Mouse (Mus musculus) kidney, embryonic 15.5 days (tissue): ENCODE measurements around the gene Kras. TPM values are rescaled to one million over a fixed set of nuclear protein-coding genes. Genes with fewer than 3 reads are reported as not detected.
A peak's percentile ranks its signal among the peaks of the same experiment; 100 is the strongest.

ENCODE experiments used
- ATAC-seq: fragments of 200-750 bp; cut with Nextera tagmentation; replicated peaks from 2 replicates; pipeline ENCODE4 v1.8.0; 2017; ENCODE audit warnings: moderate TSS enrichment; ENCODE audit not compliant: low FRiP score
- H3K27ac ChIP-seq: fragments of 300-500 bp; sonication (generic); 2 replicates; pipeline ENCODE4 v1.5.1; 2015; ENCODE audit warnings: mild to moderate bottlenecking, inconsistent platforms
- H3K27me3 ChIP-seq: fragments of 300-500 bp; sonication (generic); 2 replicates; pipeline ENCODE4 v1.6.1; 2015; ENCODE audit warnings: inconsistent platforms
- H3K36me3 ChIP-seq: fragments of 300-500 bp; sonication (generic); 2 replicates; pipeline ENCODE4 v1.6.1; 2015; ENCODE audit warnings: inconsistent platforms
- H3K4me1 ChIP-seq: fragments of 300-500 bp; sonication (generic); 2 replicates; pipeline ENCODE4 v1.6.1; 2015; ENCODE audit warnings: inconsistent platforms
- H3K4me2 ChIP-seq: fragments of 300-500 bp; sonication (generic); 2 replicates; pipeline ENCODE4 v1.6.1; 2015; ENCODE audit warnings: moderate library complexity, mild to moderate bottlenecking, inconsistent platforms
- H3K4me3 ChIP-seq: fragments of 300-500 bp; sonication (generic); replicated peaks from 2 replicates; pipeline ENCODE4 v1.5.1; 2015; ENCODE audit warnings: mild to moderate bottlenecking, inconsistent platforms
- H3K9ac ChIP-seq: fragments of 300-500 bp; sonication (generic); 2 replicates; pipeline ENCODE4 v1.6.1; 2015; ENCODE audit warnings: mild to moderate bottlenecking, inconsistent platforms
- H3K9me3 ChIP-seq: fragments of 300-500 bp; sonication (generic); replicated peaks from 2 replicates; pipeline ENCODE4 v1.6.1; 2016; ENCODE audit warnings: inconsistent platforms
- WGBS: fragments of 180-500 bp; shearing (Covaris S2); methylation state at CpG from one replicate; pipeline ENCODE4 v1.1.7; 2015; ENCODE audit warnings: mixed read lengths; 5-methylcytosine and 5-hydroxymethylcytosine counted together
- polyA plus RNA-seq: library from polyadenylated mRNA; unstranded; fragments of >200 nt; fragmentation: Nextera tagmentation; extraction: Ambion mirVana; gene quantifications from 2 replicates; pipeline ENCODE4 v1.2.1, GENCODE M21; 2015

The Kras gene
- 73.8 and 76.3 TPM in 2 replicates for polyA plus RNA-seq

DNA sequence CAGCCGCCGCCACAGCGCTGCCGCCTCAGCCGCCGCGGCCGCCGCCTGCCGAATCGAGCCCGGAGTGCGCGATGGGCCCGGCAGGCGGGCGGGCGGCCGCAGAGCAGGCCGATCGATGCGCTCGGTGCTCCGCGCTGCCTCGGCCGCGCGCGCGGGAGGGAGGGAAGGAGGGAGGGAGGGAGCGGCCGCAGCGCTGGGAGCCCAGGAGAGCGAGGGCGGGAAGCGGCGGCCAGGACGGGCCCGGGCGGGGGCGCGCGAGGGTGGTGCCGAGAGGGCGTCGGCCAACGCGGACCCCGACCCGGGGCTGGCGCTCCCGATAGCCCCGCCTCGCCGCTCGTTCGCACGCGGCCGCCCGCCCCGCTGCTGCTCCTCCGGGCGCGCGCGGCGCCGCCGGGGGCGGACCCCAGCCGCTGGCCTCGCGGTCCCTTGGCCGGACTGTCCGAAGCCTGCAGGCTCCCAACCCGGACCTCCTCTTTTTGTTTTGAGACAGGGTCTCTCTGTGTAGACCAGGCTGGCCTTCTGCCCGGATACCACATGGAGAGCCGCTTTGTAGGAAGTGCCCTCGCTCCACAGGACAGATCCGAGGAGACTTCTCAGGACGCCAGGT is at the start of gene Kras:
Kras (minus strand) TSS at position 55 of the 607 bp plus-strand sequence.
- H3K4me3 ChIP-seq: peak within 1 kb of the TSS; percentile 93
- peak within 1 kb of the TSS; percentile 97 for H3K9ac ChIP-seq
- no peaks in the 10 kb centered on the region for H3K9me3 ChIP-seq
- peaks cover 12% of the 10 kb centered on the region for H3K36me3 ChIP-seq
- H3K27me3 ChIP-seq: no peaks in the 10 kb centered on the region
- peak within 1 kb of the TSS; percentile 80 for H3K4me2 ChIP-seq
- H3K4me1 ChIP-seq: peaks cover 17% of the 10 kb centered on the region
- WGBS: 1% methylated on average over 46 of the region's 83 CpGs
- H3K27ac ChIP-seq: peak within 1 kb of the TSS; percentile 88
- ATAC-seq: peak; percentile 98

DNA sequence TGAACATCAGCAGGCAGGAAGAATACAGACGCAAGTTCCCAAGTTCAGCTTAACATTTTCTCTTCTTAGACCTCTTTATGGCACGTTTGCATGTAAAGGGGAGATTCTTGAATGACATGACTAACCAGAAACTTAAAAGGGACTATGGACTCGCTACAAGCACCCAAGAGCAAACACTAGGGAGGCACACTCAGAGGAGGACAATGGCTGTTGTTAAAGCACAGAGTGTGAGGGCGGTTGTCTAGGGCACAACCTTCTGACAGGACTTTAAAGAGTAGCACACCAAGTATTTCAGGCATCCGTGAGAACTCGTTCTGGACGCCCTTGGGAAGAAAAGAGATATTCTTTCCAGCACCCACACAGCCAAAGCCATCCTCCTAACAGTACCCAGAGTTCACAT is 47.6 kb upstream of the Kras start:
- H3K27ac ChIP-seq: no peak overlapping the region
- ATAC-seq: no peak

DNA sequence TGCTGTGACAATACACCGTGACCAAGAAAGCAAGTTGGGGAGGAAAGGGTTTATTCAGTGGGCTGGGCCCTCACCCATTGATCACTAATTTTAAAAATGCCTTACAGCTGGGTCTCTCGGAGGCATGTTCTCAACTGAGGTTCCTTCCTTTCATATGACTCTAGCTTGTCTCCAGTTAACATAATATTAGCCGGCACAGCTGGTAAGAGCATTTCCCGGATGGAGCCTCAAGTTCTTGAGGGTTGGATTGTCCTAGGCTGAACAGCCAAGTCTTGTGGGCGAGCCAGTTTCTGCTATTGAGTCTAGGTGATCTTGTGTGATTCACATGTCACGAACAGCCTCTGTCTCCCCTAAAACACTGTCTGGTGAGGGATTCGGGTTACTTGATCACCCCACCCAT is 46.9 kb upstream of the Kras start:
- no peaks in the 10 kb centered on the region for H3K36me3 ChIP-seq
- WGBS: 81% methylated on average over 7 of the region's 7 CpGs
- no peak overlapping the region for H3K9ac ChIP-seq
- H3K4me2 ChIP-seq: no peak overlapping the region
- H3K9me3 ChIP-seq: no peaks in the 10 kb centered on the region
- no peak overlapping the region for H3K27ac ChIP-seq
- H3K4me1 ChIP-seq: no peaks in the 10 kb centered on the region
- ATAC-seq: no peak
- no peaks in the 10 kb centered on the region for H3K27me3 ChIP-seq
- H3K4me3 ChIP-seq: no peak overlapping the region

More for the DNA sequence above, 47.6 kb upstream of the Kras start:
- no peak overlapping the region for H3K4me3 ChIP-seq
- no peaks in the 10 kb centered on the region for H3K36me3 ChIP-seq
- H3K9me3 ChIP-seq: no peaks in the 10 kb centered on the region
- no peaks in the 10 kb centered on the region for H3K4me1 ChIP-seq
- 0 out of 2 replicates have a peak, but pooled peaks cover 2% of the 10 kb centered on the region for H3K27me3 ChIP-seq
- 67% methylated on average over 7 of the region's 7 CpGs for WGBS
- no peak overlapping the region for H3K9ac ChIP-seq
- no peak overlapping the region for H3K4me2 ChIP-seq

DNA sequence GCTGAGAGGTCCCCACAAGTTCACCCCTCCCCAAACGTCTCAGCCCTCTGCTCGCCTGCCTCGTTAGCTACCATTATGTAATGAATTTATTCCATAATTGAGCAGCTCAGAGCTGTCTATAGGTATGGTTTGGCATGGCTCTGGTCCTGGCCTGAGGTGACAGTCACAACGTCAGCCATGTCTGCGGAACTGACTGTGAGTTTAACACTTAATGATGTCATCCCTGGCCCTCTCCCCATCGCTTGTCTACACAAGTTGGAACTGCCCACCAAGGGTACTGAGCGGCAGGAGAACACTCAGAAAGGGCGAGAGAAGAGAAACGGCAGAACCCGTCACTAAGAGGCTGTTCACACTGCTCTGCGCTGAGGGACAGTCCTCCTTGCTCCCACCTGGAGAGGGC is 45.1 kb upstream of the Kras start:
- no peak for ATAC-seq
- Histone ChIP-seq H3K27me3 (no peaks in the 10 kb centered on the region), H3K9ac (no peak overlapping the region), H3K27ac (no peak overlapping the region), H3K4me2 (no peak overlapping the region), H3K36me3 (no peaks in the 10 kb centered on the region), H3K4me3 (no peak overlapping the region), H3K9me3 (no peaks in the 10 kb centered on the region), H3K4me1 (no peaks in the 10 kb centered on the region)
- 73% methylated on average over 11 of the region's 11 CpGs for WGBS

DNA sequence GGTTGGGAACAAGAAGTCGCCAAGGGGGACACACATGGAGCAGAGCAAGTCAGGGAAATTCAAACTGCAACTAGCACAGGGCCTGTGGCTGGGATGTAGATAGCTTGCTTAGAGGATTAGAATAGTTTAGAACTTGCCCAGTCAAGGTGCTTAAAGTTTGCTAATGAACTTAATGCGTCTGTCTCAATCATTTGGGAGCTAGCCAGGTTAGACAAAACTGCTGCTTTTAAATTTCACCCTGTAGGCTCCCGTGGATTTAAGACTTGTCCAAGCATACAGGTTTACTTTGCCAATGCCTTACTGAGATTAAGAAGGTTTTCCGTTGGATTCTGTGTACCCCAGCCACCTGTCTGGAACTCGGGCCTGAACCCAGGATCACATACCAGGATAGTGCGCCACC is 43.1 kb upstream of the Kras start:
- ATAC-seq: no peak
- 90% methylated on average over 6 of the region's 6 CpGs for WGBS
- H3K4me2 ChIP-seq: no peak overlapping the region
- H3K36me3 ChIP-seq: no peaks in the 10 kb centered on the region
- H3K4me1 ChIP-seq: no peaks in the 10 kb centered on the region
- no peak overlapping the region for H3K27ac ChIP-seq
- H3K27me3 ChIP-seq: no peaks in the 10 kb centered on the region
- H3K4me3 ChIP-seq: no peak overlapping the region
- H3K9ac ChIP-seq: no peak overlapping the region
- H3K9me3 ChIP-seq: no peaks in the 10 kb centered on the region

DNA sequence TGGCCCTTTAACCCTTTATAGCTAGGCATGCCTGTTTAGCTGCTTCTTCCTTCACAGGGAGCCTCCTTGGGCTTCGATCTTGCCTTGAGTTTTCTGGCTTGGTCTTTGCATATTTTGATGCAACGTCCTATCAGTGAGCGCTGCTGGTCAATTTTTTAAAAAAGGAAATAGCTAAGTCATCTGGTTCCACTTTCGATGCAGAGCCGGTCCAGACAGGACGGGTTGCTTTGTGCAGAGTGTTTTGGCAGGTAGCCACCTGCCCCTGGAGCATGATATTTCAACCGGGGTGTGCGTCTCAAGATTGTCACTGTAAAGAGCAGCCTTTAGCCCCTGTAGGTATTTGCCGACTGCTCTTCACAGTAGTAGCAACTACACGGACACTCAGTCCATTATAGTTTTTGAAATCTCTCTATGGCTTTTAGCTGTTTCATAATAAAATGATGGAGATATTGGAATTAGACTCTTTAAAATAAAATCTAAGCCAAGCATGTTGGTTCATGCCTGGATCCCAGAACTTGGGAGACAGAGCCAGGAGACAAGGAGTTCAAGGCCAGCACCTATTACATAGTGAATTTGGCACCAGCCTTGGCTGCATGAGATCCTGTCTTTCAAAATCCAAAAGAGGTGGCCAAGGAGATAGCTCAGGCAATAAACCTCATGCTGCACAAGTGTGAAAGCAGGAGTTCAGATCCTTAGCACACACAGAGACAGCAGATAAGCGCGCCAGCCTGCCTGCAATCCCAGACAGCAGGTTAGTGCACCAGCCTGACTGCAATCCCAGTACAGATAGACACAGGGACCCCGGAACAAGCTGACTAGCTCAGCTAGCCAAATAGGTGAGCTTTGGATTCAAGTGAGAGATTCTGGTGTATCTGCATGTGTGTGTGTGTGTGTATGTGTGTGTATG is 41.6 kb upstream of the Kras start:
- no peaks in the 10 kb centered on the region for H3K36me3 ChIP-seq
- H3K27me3 ChIP-seq: no peaks in the 10 kb centered on the region
- WGBS: 71% methylated on average over 13 of the region's 13 CpGs
- H3K4me1 ChIP-seq: no peaks in the 10 kb centered on the region
- no peak overlapping the region for H3K9ac ChIP-seq
- no peak overlapping the region for H3K27ac ChIP-seq
- H3K4me3 ChIP-seq: no peak overlapping the region
- H3K9me3 ChIP-seq: no peaks in the 10 kb centered on the region
- no peak for ATAC-seq
- H3K4me2 ChIP-seq: no peak overlapping the region

DNA sequence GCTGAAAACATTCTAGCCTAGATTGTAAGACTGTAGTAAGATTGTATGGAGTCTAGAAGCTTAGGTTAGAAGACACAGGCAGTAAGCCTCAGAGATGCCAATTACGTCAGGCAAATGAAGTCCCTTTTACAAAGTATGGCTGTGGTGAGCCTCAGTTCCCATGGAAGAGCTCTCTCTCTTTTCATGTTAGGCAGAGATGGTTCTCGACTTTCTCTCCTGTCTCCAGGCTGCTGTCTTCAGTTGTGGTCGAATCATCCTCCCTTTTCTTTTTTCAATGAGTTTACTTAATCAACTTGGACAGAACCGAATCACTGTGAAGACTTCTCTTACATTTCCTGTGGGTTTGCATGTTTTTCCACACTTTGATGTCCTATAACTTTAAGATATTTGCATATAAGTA is 35.6 kb upstream of the Kras start:
- Histone ChIP-seq H3K4me2 (no peak overlapping the region), H3K4me3 (no peak overlapping the region), H3K36me3 (no peaks in the 10 kb centered on the region), H3K27me3 (no peaks in the 10 kb centered on the region), H3K4me1 (no peaks in the 10 kb centered on the region), H3K27ac (no peak overlapping the region), H3K9me3 (no peaks in the 10 kb centered on the region), H3K9ac (no peak overlapping the region)
- no peak for ATAC-seq
- 85% methylated on average over 4 of the region's 4 CpGs for WGBS

DNA sequence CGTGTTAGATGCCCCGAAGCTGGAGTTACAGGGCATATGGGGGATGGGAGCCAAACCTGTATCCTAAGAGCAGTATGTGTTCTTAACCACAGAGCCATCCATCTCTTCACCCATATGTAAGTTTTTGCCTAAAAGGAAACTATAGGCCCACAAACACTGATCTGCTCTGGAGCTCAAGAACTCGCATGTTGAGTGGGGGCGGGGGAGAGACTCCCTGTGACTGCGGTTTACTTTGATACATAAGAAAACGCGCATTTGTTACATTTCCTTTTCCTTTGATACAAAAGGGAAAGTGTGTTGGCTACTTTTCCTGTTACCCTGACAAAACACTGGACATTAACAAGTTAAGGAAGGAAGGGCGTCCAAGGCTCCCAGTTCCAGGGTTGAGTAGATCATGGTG is 34.2 kb upstream of the Kras start:
- Histone ChIP-seq H3K4me3 (no peak overlapping the region), H3K4me2 (no peak overlapping the region), H3K36me3 (no peaks in the 10 kb centered on the region), H3K27me3 (no peaks in the 10 kb centered on the region), H3K9ac (no peak overlapping the region), H3K27ac (no peak overlapping the region), H3K9me3 (no peaks in the 10 kb centered on the region), H3K4me1 (no peaks in the 10 kb centered on the region)
- WGBS: 84% methylated on average over 8 of the region's 8 CpGs
- no peak for ATAC-seq

DNA sequence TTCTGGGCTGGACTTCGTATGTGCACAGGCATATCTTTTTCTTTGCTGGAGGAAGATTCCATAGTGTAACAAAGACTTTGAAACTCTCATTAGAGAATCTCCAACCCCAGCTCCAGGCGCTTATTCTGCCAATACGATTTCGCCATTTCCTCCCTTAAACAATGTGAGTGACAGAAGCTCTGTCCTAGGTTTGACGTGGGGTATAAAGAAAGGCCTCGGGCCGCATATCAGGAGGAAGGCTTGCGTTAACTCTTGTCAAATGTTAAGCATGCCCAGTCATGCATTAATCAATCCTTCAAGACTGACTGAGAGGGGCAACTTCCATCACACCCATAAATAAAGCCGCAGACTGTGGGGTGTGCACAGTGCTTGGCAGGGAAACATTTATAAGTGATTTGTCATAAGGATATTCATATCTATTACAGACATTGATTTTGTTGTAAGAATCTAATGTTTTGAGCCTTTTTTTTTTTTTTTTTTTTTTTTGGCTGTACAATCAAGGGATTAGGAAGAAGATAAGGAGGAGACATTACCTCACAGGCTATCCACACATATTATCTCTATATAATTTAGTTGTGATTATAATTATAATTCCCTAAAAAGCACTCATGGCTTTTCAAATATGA is 27.2 kb upstream of the Kras start:
- H3K4me2 ChIP-seq: no peak overlapping the region
- ATAC-seq: no peak
- WGBS: 68% methylated on average over 9 of the region's 9 CpGs
- no peak overlapping the region for H3K9ac ChIP-seq
- H3K9me3 ChIP-seq: no peaks in the 10 kb centered on the region
- H3K27ac ChIP-seq: no peak overlapping the region
- H3K27me3 ChIP-seq: no peaks in the 10 kb centered on the region
- H3K4me1 ChIP-seq: peaks cover 8% of the 10 kb centered on the region; the same call in 1 of the 2 replicates
- H3K36me3 ChIP-seq: no peaks in the 10 kb centered on the region
- no peak overlapping the region for H3K4me3 ChIP-seq

DNA sequence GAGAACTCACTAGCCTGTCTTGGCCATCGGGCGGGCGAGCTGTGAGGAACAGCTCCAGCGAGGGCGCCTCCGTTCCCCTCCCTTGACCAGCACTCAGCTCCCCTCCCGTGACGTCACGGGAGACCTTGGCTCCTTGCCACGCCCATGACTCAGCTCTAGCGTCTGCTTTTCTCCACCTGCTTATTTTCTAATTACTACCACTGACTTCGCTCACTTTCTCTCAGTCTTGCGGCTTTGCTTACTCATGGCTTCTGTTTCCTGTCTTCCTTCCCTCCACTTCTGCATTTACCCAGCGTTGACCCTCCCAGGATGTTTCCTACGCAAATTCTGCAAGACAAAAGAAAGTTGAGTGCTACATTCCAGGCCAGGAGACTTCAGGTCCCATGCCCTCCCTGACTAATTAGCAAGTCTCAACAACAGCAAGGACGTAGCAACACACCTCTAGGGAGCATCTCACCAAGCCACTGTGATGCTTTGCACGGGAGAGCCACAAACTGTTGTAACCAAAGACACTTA is 26.3 kb upstream of the Kras start:
- Histone ChIP-seq H3K9ac (no peak overlapping the region), H3K27me3 (no peaks in the 10 kb centered on the region), H3K27ac (no peak overlapping the region), H3K4me1 (peaks cover 8% of the 10 kb centered on the region; the same call in 1 of the 2 replicates), H3K36me3 (no peaks in the 10 kb centered on the region), H3K4me2 (peak overlapping the region; percentile 55), H3K9me3 (no peaks in the 10 kb centered on the region), H3K4me3 (peak overlapping the region; percentile 21)
- 4% methylated on average over 17 of the region's 17 CpGs for WGBS
- peak; percentile 87 for ATAC-seq

DNA sequence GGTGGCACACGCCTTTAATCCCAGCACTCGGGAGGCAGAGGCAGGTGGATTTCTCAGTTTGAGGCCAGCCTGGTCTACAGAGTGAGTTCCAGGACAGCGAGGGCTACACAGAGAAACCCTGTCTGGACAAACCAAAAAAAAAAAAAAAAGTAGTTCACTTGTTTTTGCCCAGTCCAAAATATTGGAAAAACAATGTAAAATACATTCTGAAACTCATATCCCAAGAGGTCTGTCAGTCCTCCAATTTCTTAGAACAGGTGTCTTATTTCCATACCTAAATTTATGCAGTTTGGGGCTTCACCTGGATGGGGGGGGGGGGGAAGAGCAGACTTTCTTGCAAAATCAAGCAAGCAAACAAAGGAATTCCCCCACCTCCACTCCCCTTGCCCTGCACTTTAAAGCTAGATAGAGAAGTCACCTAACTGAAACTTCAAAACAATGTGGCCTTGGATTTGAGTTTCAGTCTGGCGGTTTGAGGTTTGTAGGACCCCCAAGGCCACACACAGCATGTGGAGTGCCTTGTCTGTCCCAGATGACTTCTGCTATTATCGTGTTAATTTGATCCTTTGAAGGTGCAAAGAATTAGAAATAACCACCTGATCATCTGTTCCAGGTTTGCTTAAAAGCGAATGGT is 25.7 kb upstream of the Kras start:
- H3K27me3 ChIP-seq: no peaks in the 10 kb centered on the region
- H3K4me2 ChIP-seq: peak overlapping the region; percentile 55
- no peak overlapping the region for H3K27ac ChIP-seq
- no peak overlapping the region for H3K9ac ChIP-seq
- H3K4me3 ChIP-seq: peak overlapping the region; percentile 21
- H3K36me3 ChIP-seq: no peaks in the 10 kb centered on the region
- H3K4me1 ChIP-seq: peaks cover 8% of the 10 kb centered on the region; the same call in 1 of the 2 replicates
- H3K9me3 ChIP-seq: no peaks in the 10 kb centered on the region
- 53% methylated on average over 6 of the region's 6 CpGs for WGBS
- ATAC-seq: no peak
